Mouse (Mus musculus) heart, adult 11 months (tissue): ENCODE data around the gene Pgap2.
A peak's percentile ranks its signal among the peaks of the same experiment; 100 is the strongest.
"Not testable (repeated sequence)": the region's sequence is repeated elsewhere in the genome, so short reads cannot be mapped to it uniquely, and the experiment has no call there.

Experiments
- DNase-seq: peaks from one replicate; pipeline ENCODE4 v3.0.0; 2022

Gene Pgap2

GRCm38 (mm10) chr7:102242371-102242770 lies 32.4 kb downstream of the Pgap2 start:
- no peak for DNase-seq

GRCm38 (mm10) chr7:102242917-102243316 lies 32.9 kb downstream of the Pgap2 start:
- no peak for DNase-seq

DNA sequence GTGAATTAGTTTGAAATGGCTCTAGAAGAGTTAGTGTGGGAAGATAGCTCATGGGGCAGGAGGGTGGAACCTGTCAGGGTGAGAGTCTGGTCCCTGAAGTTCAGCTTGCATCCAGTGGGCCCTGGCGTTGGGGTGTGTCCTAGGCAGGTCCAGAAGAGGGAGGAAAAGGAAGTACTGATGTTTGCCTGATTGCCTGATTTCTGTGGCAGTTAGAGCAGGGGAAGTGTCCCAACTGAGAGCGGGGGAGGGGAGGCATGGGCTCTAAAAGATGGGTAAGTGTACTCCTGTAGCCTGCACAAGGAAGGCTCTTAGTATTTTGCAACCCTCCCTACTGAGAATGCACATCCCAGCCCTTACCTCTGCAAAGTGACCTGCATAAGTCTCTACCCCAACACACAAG lies 33.9 kb downstream of the Pgap2 start:
- peak; percentile 97 for DNase-seq

- DNase-seq: peak; percentile 98
These were observed 35.0 kb downstream of the Pgap2 start for GRCm38 (mm10) chr7:102244782-102245535.

DNA sequence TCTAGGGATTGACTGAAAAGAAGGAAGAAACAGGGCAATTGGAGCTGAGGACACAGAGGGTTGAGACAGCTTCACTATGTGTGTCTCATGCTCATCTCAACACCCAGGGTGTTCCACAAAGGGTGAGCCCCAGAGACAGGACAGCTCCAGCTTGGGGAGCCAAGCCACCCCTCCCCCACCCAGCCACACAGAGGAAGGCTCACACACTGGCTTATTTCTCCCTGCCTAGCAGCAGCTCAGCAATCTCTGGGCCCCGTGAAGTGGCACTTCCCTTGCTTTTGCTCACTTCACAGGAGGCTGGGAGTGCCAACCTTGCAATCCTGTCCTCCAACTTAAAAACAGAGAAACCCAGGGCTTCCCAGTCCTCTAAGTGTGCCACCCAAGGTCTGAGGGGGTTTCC lies 35.8 kb downstream of the Pgap2 start:
- DNase-seq: peak; percentile 97

DNA sequence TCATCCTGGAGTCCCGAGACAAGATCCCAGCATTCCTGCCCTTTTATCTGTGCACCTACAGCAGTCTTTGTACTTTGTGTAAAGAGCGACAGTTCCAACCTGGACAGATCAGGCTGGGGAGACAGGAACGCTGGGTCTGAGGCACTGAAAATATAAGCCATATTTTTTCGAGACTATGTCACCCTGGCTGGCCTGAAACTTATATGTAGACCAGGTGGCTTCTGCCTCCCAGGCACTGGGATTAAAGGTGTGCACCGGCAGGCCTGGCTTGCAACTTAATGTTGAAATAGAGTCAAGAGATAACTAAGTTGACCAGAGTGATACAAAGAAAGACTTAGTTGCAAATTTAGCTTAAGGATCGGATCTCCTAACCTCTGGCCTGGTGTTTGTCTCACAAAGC lies 36.3 kb downstream of the Pgap2 start:
- peak; percentile 92 for DNase-seq

DNA sequence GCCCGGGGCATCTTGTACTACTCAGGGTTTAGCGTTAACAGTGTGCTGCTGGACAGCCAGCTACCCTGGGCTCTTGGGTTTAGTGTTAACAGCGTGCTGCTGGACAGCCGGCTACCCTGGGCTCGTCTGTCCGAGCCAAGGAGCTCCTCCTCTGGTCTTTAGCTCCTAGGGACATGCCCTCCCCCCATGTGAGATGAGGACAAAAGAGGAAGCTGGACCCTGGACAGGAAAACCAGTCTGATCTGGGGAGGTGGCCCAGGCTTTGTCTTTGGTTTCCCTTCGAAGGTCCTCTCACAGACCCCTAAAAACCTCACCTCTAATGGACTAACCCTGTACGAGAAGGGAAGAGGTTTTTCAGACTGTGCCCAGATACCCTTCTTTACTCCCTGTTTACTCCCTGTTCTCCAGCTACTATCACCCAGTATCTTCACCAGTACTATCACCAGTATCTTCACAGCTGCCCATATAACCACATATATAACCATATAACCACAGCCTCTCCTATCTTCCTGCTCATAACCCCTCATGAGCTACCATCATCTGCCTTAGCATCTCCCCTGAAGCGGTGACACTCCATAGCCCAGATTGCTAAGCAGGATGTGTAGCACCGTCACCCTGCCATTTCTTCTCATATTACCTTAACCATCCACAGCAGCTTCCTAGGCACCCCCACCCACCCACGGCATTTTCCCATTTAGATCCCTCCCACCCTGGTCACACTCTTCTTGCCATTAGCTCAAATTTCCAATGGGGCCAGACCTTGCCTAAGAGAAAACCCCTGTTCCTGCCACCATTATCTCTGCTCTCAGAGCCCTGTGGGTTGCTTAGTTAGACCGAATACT lies 37.2 kb downstream of the Pgap2 start:
- peak; percentile 98 for DNase-seq

GRCm38 (mm10) chr7:102248691-102249404 lies 38.8 kb downstream of the Pgap2 start:
- DNase-seq: peak; percentile 92

DNA sequence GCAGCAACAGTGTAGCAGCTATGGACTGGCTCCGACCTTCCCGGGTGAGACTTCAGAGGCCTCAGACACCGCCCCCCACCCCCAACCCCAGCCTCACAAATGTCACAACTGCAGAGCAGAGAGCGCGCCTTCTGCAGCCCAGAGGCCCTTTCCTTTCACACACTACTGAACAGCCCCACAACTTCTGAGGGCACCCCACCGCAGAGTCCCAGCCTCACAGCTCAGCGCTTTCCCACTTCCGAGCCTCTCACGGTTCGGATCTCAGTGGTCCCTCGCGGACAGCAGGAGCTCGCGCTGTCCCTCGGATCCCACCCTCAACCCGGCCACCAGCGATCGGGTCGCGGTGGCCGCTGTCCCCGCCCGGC lies 39.5 kb downstream of the Pgap2 start:
- DNase-seq: no peak

DNA sequence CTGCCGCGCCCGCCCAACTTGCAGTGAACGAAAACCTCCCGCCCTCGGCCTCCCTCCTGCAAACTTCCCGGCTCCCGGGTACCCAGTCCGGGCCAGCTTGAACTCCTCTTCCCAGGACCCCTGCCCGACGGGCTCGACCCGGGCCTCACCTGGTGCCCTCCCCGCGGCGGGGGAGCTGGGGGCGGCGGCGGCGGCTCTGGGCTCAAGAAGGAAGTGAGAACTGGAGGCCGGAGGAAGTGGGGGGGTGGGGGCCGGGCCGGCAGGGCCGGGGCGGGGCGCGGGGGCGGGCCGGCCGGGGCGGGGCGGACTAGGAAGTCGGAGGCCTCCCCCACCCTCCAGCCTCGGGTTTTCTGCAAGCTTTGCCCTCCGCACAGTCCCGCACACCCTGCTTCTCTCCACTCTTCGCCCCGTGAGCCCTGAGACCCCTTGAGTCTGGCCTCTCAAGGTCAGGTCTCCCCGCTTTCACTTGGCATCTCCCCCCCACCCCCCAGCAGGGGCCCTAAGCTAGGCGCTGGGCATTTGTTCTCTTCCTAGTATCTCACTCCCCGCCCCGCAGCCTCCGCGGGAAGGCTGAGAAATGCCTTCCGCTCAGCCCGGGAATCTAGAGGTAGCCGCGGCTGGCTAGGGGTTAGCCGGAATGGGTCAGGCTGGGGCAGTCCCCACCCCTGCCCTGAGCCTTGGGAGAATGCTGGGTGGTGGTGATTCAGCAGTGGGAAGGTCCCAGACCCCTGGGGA lies 40.1 kb downstream of the Pgap2 start:
- peak; percentile 99 for DNase-seq

- peak; percentile 100 for DNase-seq
These were observed 40.7 kb downstream of the Pgap2 start for GRCm38 (mm10) chr7:102250631-102251214.

GRCm38 (mm10) chr7:102253631-102254030 lies 43.6 kb downstream of the Pgap2 start:
- no peak for DNase-seq

GRCm38 (mm10) chr7:102255954-102256353 lies 45.9 kb downstream of the Pgap2 start, which contains the start of gene Rhog:
Gene Rhog (minus strand): TSS chr7:102256054.
- DNase-seq: peak; percentile 73

GRCm38 (mm10) chr7:102256636-102257035 lies 46.6 kb downstream of the Pgap2 start:
- DNase-seq: no peak

- peak; percentile 91 for DNase-seq
These were observed 48.2 kb downstream of the Pgap2 start for GRCm38 (mm10) chr7:102258189-102258588.

- peak; percentile 64 for DNase-seq
These were observed 48.7 kb downstream of the Pgap2 start for GRCm38 (mm10) chr7:102258753-102259152.

GRCm38 (mm10) chr7:102259716-102260479 lies 49.9 kb downstream of the Pgap2 start:
- peak; percentile 59 for DNase-seq

DNA sequence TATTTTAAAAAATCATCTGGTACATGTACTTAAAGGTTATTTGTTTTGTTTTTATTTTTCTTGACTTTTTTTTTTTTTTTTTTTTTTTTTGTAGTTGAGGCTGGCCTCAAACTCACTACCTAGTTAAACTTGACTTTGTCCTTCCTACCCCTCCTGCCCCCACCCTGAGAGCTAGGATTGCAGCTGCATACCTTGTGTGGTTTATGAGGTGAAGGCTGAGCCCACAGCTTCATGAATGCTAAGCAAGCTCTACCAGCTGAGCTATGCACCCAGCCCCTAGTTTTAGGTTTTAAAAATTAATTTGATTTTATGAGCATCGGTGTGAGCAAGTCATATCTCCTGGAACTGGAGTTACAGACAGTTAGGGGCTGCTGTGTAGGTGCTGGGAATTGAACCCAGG lies 50.5 kb downstream of the Pgap2 start:
- peak; percentile 56 for DNase-seq

DNA sequence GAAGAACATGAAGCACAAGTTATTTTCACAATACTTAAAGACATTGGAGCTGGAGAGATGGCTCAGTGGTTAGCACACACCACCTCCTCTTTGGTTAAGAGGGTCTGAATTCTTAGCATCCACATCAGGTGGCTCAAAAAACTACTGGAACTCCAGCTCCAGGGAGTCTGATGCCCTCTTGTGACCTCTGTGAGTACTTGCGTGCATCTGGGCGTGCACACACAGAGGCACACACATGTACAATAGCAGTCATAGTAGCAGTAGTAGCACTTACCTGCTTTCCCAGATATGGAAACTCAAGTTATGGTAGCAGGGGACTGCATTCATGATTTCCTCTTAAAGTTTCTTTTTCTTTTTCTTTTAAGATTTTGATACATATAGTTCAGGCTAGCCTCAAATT lies 53.0 kb downstream of the Pgap2 start:
- DNase-seq: peak; percentile 65

DNA sequence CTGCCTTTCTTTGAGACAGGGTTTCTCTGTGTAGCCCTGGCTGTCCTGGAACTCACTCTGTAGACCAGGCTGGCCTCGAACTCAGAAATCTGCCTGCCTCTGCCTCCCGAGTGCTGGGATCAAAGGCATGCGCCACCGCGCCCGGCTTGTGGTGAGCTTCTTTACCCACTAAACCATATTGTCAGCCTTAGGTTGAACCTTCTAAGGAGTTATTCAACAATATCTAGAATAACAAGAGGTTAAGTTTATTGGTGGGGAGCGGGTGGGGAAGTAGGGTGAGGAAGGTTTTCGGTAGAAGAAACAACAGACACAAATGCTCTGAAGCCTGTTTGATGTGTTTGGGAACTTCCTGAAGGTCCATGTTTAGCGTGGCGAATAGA lies 56.0 kb downstream of the Pgap2 start:
- DNase-seq: not testable (repeated sequence)

- peak; percentile 96 for DNase-seq
These were observed 56.5 kb downstream of the Pgap2 start for GRCm38 (mm10) chr7:102266401-102267042.
